11 mouse cellular contexts compared by ENCODE assay signal in the genomic region with DNA sequence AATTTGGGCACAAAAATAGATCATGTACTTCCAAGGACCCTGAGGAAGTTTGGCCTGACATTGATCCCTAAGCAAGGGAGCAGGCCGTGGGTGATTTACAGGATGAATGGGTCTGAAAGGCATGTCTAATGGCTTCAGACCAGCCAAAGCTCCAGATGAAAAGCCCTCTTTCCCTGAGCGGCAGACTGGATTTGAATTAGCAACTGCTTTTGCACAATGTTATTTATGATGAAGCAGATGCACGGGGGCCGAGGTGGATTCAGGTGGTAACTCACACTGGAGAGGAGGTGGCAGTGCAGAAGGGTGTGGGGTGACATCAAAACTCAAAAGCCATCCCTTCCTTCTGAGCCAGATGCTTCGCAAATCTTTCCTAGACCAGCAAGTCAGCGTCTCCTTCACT.
DNase-seq lines count a peak whose midpoint lies in the region; ATAC-seq and TF ChIP-seq lines count a peak whose summit lies in the region.
"Had no signal": no experiment of that assay in that cellular context is flagged by ENCODE, and none has a peak within 500 bp of the region (broad histone marks: within the 10 kb centered on the region; RNA-seq: fewer than 3 reads in every experiment).

No protein-coding gene starts in this region.

- POLR2A ChIA-PET in Patski (lab: Charles Lee): no interaction called here

- intact Hi-C loops in heart, postnatal 36 days (cut with DNase I): loop anchor here (10.0 kb wide), 1 partner anchor 788 kb away; the partner anchor contains the start of genes Enoph1 and Hnrnpdl

- in situ Hi-C loops in Patski (cut with MboI; ENCODE audit: low pct_unique_long_range_greater_than_20kb): loop anchor here (5.0 kb wide), 2 partner anchors 45 to 325 kb away; no protein-coding TSS in a partner anchor

- H3K27ac ChIP-seq in heart, embryonic 13.5 days (replicated peaks): peak overlapping the region; percentile 22
- peak overlapping the region; percentile 65 for H3K27ac ChIP-seq in forebrain, embryonic 13.5 days
- H3K27ac ChIP-seq in limb, embryonic 11.5 days (replicated peaks; ENCODE audit: low read depth, low read length): no peak overlapping the region

- H3K36me3 ChIP-seq in heart, embryonic 13.5 days: peaks cover 15% of the 10 kb centered on the region
- peaks cover 9% of the 10 kb centered on the region for H3K36me3 ChIP-seq in forebrain, embryonic 13.5 days (ENCODE audit: poor library complexity, severe bottlenecking)
- peaks cover 2% of the 10 kb centered on the region; the same call in 1 of the 2 replicates for H3K36me3 ChIP-seq in limb, embryonic 11.5 days (ENCODE audit: control insufficient read depth, insufficient read depth, low read length)

- H3K9me3 ChIP-seq in heart, embryonic 13.5 days: no peaks in the 10 kb centered on the region
- H3K9me3 ChIP-seq in forebrain, embryonic 13.5 days (replicated peaks): no peaks in the 10 kb centered on the region
- H3K9me3 ChIP-seq in limb, embryonic 11.5 days (ENCODE audit: control insufficient read depth, low read length): no peaks in the 10 kb centered on the region

- peak overlapping the region; percentile 82 for H3K4me2 ChIP-seq in heart, embryonic 13.5 days
- peak overlapping the region; percentile 21 for H3K4me2 ChIP-seq in forebrain, embryonic 13.5 days
- H3K4me2 ChIP-seq in limb, embryonic 11.5 days (ENCODE audit: low read depth, severe bottlenecking): no peak overlapping the region

- H3K4me3 ChIP-seq in heart, embryonic 13.5 days: 0 out of 2 replicates have a peak overlapping the region, but pooled peaks have one; percentile 6
- peak overlapping the region; percentile 10; the same call in 1 of the 2 replicates for H3K4me3 ChIP-seq in forebrain, embryonic 13.5 days
- no peak overlapping the region for H3K4me3 ChIP-seq in limb, embryonic 11.5 days (ENCODE audit: low read depth, low read length)

- H3K4me1 ChIP-seq in heart, embryonic 13.5 days: peaks cover 81% of the 10 kb centered on the region
- H3K4me1 ChIP-seq in forebrain, embryonic 13.5 days: peaks cover 51% of the 10 kb centered on the region
- peaks cover 40% of the 10 kb centered on the region for H3K4me1 ChIP-seq in limb, embryonic 11.5 days (ENCODE audit: control insufficient read depth, insufficient read depth, low read length)

- CTCF ChIA-PET in Patski (lab: Charles Lee): interaction anchor here (1.1 to 2.5 kb wide), 5 partner anchors 17 to 201 kb away, joined by 3 to 6 read pairs (median 5); no protein-coding TSS in a partner anchor

- DNase-seq in heart, postnatal 36 days: no peak
- no peak for DNase-seq in Patski (ENCODE audit: low read depth, low spot score)
- peak; percentile 41 for DNase-seq in limb, embryonic 11.5 days (ENCODE audit: low spot score)
- no peak for DNase-seq in adipocyte (ENCODE audit: low spot score)
- DNase-seq in layer of hippocampus, adult 11-12 months (ENCODE audit: low spot score): no peak
- DNase-seq in adrenal gland, adult (ENCODE audit: inconsistent age in 2 of 2, low spot score in 1 of 2): no peak
- DNase-seq: kidney, adult 9 months; lung, postnatal 10 days; thymus, postnatal 25 days had no signal

- TF ChIP-seq CTCF in Patski (IDR thresholded peaks at IDR 0.05): no peak

- H3K27me3 ChIP-seq in heart, embryonic 13.5 days (replicated peaks): no peaks in the 10 kb centered on the region
- no peaks in the 10 kb centered on the region for H3K27me3 ChIP-seq in Patski
- H3K27me3 ChIP-seq in forebrain, embryonic 13.5 days: 0 out of 2 replicates have a peak, but pooled peaks cover 3% of the 10 kb centered on the region
- no peaks in the 10 kb centered on the region for H3K27me3 ChIP-seq in limb, embryonic 11.5 days (ENCODE audit: control insufficient read depth, insufficient read depth, low read length)

- peak overlapping the region; percentile 70 for H3K9ac ChIP-seq in heart, embryonic 13.5 days
- peak overlapping the region; percentile 22; the same call in 1 of the 2 replicates for H3K9ac ChIP-seq in forebrain, embryonic 13.5 days
- no peak overlapping the region for H3K9ac ChIP-seq in limb, embryonic 11.5 days (ENCODE audit: low read length)

- WGBS in heart, embryonic 13.5 days: 45% methylated on average over 6 of the region's 6 CpGs
- WGBS in forebrain, embryonic 13.5 days: 26% methylated on average over 6 of the region's 6 CpGs
- 17% methylated on average over 6 of the region's 6 CpGs for WGBS in limb, embryonic 11.5 days

- no peak for ATAC-seq in heart, embryonic 13.5 days (ENCODE audit: extremely low read depth, insufficient number of reproducible peaks, low FRiP score, low TSS enrichment)
- ATAC-seq in Patski: peak; percentile 36
- ATAC-seq in forebrain, embryonic 13.5 days: no peak
- no peak for ATAC-seq in limb, embryonic 11.5 days (ENCODE audit: insufficient number of reproducible peaks, low FRiP score, low TSS enrichment, low read depth)
